Mouse (Mus musculus): ENCODE results near the gene Olfr1141.

Olfr1141 gene

DNA sequence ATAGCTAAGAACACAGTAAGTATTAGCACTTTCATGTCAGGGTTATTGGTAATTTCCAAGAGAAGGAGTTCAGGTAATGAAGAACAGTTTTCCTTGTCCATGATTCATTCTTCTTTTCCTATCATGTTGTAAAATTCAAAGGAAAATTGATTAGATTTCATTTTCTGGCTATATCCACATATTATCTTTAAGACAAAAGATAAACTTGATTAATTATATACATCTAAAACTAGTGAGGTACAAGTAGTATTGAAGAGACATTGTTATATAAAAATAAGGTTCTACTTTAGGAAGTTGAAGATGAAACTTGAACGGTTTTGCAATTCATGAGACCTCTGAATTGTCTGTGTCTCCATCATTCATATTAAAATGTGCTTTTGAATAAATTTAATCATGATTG, at the start of gene Olfr1141:
Olfr1141 (minus strand) TSS at position 101 of the 400 bp plus-strand sequence.
- DNase-seq: no peak

- DNase-seq: no peak
Observed at GRCm38 (mm10) chr2:87800292-87800691, 46.5 kb upstream of the Olfr1141 start, which contains the start of gene Olfr1143. TSS of gene Olfr1143 (plus strand) at chr2:87800592.

DNA sequence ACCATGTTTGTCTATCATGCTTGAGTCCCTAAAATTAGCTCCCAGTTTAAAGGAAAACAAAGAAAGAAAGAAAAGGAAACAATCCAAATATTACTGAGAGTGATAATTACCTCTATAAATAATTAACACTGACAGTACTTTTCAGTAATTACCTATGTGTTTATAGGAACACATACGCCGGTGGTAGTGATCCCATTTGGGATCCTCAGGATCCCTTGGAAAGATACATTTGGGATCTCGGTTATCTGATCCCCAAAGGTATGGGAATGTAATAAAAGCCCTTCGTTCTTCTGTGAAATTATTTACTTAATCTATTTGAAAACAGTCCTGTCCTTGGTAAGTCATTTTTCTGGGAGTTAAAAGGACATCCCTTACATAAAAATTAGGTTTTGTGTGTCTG, 25.4 kb upstream of the Olfr1141 start, which contains the start of gene Olfr152:
Olfr152 (plus strand) TSS at position 301 of the 400 bp plus-strand sequence.
- DNase-seq: no peak

DNA sequence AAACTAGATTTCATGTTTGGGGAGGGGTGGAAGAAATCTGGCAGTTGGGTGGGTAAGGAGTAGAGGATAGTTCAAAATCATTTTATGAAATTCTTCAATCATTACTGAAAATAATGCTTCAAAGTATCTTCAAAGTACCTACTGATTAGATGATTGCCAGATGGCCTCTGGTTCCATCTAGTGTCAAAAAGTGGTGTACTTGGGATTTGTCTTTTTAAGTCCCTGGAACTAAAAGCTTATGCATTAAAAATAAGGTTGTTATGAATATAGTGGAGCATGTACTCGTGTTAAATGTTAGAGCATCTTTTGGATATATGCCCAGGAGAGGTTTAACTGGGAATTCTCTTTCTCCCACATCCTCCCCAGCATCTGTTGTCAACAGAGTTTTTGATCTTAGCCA, 22.4 kb upstream of the Olfr1141 start:
- no peak for DNase-seq

GRCm38 (mm10) chr2:87743452-87743851, 10.3 kb downstream of the Olfr1141 start, which contains the start of gene Olfr1140:
TSS of gene Olfr1140 (plus strand) at chr2:87743752.
- no peak for DNase-seq

- DNase-seq: no peak
Observed at GRCm38 (mm10) chr2:87739878-87740277, 13.9 kb downstream of the Olfr1141 start, which contains the start of gene Olfr1138. TSS of gene Olfr1138 (minus strand) at chr2:87739978.

DNA sequence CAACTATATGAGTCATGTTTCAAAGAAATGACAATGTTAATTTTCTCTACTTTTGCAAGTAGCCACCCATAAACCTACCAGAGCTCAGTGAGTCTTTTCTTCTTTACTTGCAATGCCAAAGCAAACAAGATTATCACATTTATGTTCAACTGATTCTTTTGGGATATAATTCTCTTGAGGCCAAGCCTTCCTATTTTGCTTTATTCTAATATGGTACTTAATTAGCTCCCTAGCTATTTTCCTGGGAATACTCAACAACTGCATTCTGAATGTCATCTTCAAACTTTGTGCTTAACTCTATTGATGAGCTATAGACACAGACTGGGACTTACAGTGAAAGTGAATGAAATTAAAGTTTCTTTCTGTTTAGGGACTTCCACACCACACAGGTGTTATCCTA, 40.7 kb downstream of the Olfr1141 start, which contains the start of gene Olfr1137:
Olfr1137 (minus strand) TSS at position 101 of the 400 bp plus-strand sequence.
- no peak for DNase-seq

All from thymus, postnatal 14 days (tissue).